Mouse (Mus musculus): Measurements from ENCODE around the gene Osbpl10. TPM values are rescaled to one million over a fixed set of nuclear protein-coding genes. Genes with fewer than 3 reads are reported as not detected.

The Osbpl10 gene
- total RNA-seq, 1 experiment from 2014 or later, result not detected

DNA sequence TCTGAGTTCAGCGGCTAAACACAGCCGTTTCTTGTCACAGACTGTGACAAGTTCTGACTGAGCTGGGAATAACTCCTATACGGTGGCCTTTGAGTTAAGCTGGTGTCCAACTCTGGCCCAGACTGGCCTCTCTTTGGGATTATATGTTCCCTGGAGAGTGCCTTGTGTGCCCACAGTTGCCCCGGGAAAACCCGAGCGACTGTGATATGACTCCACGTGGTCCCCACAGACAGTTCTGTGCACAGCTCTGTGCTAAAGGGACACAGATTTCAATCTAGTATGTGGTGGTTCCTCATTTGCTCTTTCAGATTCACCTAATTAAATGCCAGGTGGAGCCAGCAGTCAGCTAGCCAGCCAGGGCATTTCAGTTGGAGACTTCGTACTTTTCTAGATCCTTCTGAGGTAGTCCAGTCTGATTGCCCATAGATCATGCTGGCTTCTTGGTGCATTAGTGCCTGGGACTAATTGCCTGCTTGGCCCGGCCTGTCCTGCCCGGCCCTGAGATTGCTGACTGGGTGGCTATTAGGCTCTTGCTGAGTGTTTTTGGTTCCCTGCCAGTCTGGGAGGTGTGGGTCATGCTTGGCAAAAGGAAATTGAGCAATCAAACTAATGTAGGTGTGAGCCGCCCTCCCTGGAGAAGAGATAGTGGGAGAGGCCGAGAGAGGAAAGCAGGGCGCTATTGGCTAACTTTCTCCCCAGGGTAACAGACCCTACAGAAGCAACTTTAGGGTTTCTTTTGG is 71.8 kb downstream of the Osbpl10 start:
- ATAC-seq (ENCODE audit: extremely low read depth, insufficient number of reproducible peaks, low FRiP score, poor library complexity, severe bottlenecking), result no peak

DNA sequence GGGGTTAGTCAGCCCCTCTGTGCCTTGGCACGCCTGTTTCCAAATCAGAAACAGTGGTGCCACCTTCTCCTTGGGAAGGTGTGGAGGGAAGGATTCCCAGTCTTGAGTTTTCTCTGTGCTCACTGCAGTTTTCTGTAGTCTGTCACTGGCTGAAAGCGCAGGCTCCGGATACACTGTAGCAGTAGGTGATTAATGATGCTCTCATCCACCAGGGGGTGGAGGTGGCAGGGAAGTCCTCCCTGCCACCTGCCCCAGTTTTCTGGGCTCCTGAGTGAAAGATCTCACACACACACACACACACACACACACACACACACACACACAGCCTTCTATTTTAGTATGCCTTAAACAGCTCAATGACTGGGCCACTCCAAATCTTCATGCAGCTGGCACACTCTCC is 73.6 kb downstream of the Osbpl10 start:
- no peak for ATAC-seq (ENCODE audit: extremely low read depth, insufficient number of reproducible peaks, low FRiP score, poor library complexity, severe bottlenecking)

DNA sequence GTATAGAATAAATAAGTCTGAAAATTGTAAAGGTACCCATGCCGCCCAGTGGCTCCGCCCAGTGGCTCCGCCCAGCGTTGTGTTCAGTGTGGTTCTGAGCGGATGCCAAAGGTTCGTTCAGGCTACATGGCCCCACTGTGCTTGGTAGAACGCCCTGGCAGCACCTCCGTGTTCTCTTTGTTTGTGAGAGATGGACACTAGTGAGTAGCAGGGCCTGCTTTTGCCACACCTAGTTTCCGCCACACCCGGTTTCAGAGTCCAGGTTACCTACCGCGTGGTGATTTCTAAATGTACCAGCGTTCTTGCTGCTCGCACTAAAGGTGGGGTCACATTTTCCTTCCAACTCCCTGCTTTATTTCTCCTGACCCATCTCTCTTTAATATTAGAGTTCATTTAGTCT is 75.4 kb downstream of the Osbpl10 start:
- no peak for ATAC-seq (ENCODE audit: extremely low read depth, insufficient number of reproducible peaks, low FRiP score, poor library complexity, severe bottlenecking)

DNA sequence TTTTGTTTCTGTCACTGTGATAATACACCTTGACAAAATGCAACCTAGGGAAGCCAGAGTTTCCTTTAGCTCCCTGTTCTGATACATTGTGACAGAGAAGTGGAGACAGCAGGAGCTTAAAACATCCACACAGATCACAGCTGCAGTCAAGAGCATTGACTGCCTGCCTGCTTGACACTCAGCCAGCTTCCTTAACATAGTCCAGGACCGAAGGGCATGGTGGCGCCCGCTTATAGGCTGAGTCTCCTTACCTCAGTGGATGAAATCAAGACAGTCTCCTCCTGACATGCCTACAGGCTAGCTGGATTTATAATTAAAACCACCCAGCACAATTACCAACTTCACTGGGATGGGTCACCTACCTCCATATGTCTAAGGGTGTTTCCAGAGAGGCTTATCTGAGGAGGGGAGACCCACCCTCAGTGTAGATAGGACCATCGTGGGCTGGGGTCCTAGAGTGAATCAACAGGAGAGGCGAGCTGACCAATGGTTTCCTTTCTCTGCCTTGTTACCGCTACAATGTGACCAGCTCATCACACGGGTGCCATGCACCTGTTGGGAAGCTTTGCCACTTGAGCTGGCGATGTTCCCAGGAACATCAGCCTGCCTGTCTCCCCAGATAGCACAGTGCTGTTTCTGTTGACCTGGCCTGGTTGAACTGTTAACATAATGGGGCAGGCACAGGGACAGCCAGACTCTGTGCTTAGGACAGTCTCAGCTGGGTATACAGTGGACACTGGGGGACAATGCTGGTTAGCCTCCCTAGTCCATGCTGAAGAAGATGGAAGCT is 76.9 kb downstream of the Osbpl10 start:
- ATAC-seq (ENCODE audit: extremely low read depth, insufficient number of reproducible peaks, low FRiP score, poor library complexity, severe bottlenecking), result no peak

GRCm38 (mm10) chr9:115058806-115059205 is 80.4 kb downstream of the Osbpl10 start:
- ATAC-seq (ENCODE audit: extremely low read depth, insufficient number of reproducible peaks, low FRiP score, poor library complexity, severe bottlenecking), result no peak

- ATAC-seq (ENCODE audit: extremely low read depth, insufficient number of reproducible peaks, low FRiP score, poor library complexity, severe bottlenecking), result no peak
These were observed 86.5 kb downstream of the Osbpl10 start for GRCm38 (mm10) chr9:115064834-115065233.

GRCm38 (mm10) chr9:115067071-115067470 is 88.7 kb downstream of the Osbpl10 start:
- no peak for ATAC-seq (ENCODE audit: extremely low read depth, insufficient number of reproducible peaks, low FRiP score, poor library complexity, severe bottlenecking)

GRCm38 (mm10) chr9:115075191-115075590 is 96.8 kb downstream of the Osbpl10 start:
- no peak for ATAC-seq (ENCODE audit: extremely low read depth, insufficient number of reproducible peaks, low FRiP score, poor library complexity, severe bottlenecking)

GRCm38 (mm10) chr9:115088295-115088993 is 110.1 kb downstream of the Osbpl10 start:
- peak; percentile 94 for ATAC-seq (ENCODE audit: extremely low read depth, insufficient number of reproducible peaks, low FRiP score, poor library complexity, severe bottlenecking)

DNA sequence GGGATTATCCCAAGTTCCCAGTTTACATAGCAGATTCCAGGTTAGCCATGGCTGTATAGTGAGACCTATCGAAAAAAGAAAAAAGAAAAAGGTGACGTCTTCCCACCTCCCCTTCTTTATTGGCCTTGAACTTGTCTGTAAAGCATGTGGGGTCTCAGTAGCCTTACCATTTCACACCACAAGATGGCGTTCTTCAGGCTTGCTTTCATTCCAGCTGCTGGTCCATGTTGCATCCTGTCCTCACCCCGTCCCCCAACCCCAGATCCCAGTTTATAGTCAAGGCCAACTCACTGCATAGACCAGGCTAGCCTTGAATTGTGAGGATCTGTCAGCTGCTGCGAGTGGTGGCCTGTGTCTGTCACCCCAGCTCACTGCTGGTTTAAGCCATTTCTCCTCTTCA is 111.3 kb downstream of the Osbpl10 start:
- no peak for ATAC-seq (ENCODE audit: extremely low read depth, insufficient number of reproducible peaks, low FRiP score, poor library complexity, severe bottlenecking)

GRCm38 (mm10) chr9:115096481-115096880 is 118.1 kb downstream of the Osbpl10 start:
- ATAC-seq (ENCODE audit: extremely low read depth, insufficient number of reproducible peaks, low FRiP score, poor library complexity, severe bottlenecking), result no peak

DNA sequence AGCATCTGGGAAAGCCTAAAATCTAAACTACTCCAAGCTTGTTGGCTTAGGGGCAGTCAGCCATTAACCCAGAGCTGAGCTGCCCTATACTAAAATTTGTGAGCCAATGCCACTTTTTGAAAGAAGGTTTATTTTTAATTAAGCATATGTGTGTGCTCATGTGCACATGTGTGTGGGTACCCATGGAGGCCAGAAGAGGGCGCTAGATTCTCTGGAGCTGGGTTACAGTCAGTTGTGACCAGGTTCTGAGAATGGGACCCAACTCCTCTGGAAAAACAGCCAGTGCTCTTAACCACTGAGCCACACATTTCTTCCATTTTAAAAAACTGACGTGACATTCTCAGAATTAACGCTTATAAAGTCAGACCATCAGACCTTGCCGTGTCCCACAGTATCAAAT is 119.0 kb downstream of the Osbpl10 start:
- ATAC-seq (ENCODE audit: extremely low read depth, insufficient number of reproducible peaks, low FRiP score, poor library complexity, severe bottlenecking), result no peak

DNA sequence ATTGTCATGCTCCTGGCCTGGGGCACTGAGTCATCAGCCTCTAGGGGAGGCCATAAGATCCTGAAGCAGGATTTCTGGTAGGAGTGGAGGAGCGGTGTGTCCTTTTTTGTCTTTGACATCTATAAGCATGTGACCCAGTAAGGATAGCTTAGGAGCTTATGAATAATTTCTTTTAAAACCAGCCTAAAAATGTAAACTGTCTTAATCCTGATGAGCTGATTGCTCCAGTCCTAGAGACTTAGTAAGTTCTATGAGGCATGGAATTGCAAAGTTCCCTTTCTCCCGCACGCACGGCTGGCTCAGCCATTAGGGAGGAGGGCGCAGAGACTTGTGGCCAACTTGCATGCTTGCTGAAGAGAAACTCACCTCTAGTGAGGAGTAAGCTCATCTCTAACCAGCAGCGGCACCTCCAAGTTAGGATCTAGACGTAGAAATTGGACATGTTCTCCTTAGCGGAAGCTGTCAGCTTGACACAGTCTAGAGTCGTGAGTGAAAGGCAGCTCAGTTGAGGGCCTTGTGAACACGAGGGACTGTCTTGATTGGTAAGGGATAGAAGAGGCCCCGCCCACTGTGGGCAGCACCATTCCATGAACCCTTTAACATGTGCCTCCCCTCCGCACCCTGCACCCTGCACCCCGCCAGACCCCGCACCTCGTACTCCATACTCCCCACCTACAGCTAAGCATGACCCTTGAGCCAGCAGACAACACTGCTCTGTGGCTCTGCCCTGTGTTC is 122.0 kb downstream of the Osbpl10 start:
- no peak for ATAC-seq (ENCODE audit: extremely low read depth, insufficient number of reproducible peaks, low FRiP score, poor library complexity, severe bottlenecking)

DNA sequence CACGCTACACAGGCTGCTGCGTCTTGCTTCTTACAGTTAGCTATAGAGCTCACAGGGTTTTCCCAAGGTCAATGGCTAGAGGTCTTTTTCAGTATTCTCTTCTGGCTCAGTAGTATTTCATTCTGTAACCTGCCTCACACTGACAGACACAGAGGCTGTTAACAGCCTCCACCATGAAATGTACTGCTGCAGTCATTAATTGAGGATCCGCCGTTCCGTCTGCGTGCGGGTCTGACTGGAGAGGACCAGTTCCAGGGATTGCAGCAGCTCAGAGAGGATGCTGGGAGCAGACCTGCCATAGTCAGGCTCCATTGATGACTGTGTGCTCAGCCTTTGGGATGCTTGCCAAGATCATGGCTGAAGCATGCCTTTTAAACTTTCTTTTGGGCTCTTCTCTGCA is 129.1 kb downstream of the Osbpl10 start:
- no peak for ATAC-seq (ENCODE audit: extremely low read depth, insufficient number of reproducible peaks, low FRiP score, poor library complexity, severe bottlenecking)

DNA sequence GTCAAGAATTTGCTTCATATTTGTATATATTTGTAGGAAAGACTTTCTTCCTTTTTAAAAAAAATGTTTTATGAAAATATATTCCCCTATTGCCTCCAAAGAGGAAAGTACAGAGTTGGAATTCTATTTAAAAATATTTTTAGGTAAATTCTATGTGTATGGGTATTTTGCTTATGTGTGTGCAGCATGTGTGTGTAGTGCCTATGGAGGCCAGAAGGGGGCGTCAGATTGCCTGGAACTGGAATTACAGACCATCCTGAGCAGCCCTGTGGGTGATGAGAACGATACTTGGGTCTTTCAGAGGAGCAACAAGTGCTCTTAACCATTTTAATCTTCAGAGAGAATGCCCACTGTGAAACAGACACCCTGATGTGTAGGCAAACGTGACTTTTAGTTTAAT is 132.3 kb downstream of the Osbpl10 start:
- no peak for ATAC-seq (ENCODE audit: extremely low read depth, insufficient number of reproducible peaks, low FRiP score, poor library complexity, severe bottlenecking)

DNA sequence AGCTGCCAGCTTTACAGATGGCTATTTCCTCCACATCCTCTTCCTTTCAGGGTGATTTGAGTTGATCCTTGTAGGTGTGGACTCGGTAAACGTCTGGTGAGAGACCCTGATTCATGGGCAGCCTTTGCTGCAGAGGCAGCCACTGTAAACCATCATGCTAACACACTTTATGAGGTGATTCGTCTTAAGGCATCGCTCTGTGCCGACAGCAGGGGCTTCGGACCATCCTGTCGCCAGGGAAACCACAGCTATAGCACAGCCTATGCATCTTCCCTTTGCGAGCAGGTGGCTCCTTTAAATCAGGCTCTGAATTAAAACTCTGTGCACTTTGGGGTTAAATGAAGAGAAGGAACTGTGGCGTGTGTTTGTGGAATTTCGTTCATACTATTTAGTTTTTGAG is 138.9 kb downstream of the Osbpl10 start:
- ATAC-seq (ENCODE audit: extremely low read depth, insufficient number of reproducible peaks, low FRiP score, poor library complexity, severe bottlenecking), result no peak

DNA sequence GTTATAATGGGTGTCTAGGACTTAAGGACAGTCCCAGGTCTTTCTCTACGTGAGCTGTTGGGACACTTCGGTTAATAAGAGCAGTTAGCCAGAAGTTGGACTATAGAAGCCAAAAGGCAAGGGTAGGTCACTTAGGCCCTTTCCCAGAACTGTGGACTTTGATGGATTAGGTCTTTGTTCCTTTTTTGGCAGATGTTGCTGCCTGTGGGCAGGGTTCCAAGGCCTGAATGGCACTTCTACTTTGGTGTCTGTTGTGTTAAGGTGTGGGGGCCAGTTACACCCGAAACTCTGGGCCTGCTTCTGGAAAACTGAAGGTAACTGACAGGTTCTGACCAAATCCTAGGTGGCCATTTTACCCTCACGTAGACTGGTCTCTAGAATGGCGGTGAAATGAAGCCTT is 141.9 kb downstream of the Osbpl10 start:
- ATAC-seq (ENCODE audit: extremely low read depth, insufficient number of reproducible peaks, low FRiP score, poor library complexity, severe bottlenecking), result no peak

DNA sequence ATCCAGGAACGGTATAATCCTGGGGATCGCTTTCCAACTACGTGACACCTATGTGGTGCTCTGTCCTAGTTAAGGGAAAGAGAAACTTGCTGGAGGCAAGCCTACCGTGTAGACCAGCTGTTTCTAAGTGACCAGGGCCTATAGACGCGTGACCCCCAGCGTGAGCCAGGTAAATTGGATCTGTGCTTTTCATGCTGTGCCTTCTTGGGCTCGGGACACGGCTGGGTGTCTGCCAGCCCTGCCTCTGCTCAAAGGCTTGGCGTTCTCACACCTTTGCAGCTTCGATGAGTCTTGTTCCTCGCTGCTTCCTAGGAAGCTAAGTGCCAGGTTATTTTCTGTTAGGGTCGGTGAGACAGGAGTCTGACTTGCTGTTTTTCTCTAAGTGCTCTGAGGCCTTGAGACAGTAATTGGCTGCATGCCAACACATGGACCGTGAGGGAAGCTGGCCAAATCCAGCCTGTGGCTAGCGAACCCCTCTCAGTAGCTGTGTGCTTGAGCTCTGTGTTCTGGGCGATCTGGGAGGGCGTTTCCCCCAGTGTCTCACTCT is 142.4 kb downstream of the Osbpl10 start:
- ATAC-seq (ENCODE audit: extremely low read depth, insufficient number of reproducible peaks, low FRiP score, poor library complexity, severe bottlenecking), result no peak

GRCm38 (mm10) chr9:115127342-115127741 is 149.0 kb downstream of the Osbpl10 start:
- no peak for ATAC-seq (ENCODE audit: extremely low read depth, insufficient number of reproducible peaks, low FRiP score, poor library complexity, severe bottlenecking)

Data from neutrophil, adult 5-6 weeks (primary cell).